Mouse (Mus musculus): ENCODE data around the gene Pcdh15.
A peak's percentile ranks its signal among the peaks of the same experiment; 100 is the strongest.

Pcdh15 gene

DNA sequence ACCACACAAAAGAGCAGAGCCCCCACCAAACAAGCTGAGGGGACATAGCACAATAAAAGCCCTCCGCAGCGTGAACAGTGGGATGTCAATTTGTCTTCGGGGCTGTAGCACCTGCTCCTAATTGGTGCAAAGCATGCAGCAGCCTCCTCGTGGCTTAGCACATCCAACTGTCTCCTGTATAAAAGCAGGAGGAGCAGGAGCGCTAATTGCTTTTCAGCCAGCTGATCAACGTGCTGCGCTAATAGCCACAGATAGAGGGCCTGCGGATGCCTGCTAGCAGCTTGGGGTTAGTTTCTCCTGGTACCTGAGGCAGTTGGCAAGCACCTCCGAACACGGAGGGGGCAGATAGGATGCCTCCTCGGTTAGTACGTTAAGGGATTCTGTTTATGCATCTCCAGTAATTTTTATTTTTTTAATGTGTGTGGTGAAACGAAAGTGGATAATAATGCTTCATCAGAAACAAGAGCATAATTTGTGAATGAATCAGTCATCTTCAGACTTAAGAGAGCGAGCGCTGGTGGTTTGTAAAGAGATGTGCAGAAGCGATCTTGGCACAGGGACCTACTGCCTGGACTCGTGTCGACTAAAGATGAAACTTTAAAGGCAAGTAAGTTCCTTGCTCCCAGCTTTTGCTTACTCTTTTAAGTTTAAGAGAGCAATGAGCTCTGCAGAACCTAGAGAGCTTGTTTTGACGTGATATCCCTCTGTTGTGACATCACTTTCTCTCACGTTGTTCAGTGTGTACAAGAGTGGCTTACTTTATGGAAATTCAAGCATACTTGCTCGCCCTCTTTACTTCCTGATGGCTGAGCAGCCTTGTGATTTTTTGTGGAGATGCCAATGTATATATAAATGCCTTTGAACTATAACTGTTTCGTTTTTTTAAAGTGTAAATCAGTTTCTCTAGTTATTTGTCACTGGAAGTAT lies 722.8 kb downstream of the Pcdh15 start:
- DNase-seq = no peak

DNA sequence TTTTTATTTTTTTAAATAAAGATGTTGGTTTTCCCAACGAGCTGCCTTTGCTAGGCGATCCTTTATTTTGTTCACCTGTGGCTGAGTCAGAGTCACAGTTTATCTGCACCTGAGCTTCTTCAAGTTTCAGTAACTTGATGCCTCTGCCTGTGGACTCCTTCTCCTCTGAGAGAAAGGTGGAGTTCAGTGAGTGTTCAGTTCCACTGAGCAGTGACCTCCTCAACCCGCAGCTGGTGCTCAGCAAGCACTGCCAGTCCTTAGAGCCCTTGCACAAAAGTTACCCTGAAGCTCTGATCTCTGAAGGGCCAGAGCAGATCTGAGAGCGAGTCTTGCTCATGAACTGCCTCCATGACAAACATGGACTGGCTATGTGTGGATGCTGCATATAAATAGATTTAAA lies 724.1 kb downstream of the Pcdh15 start:
- no peak for DNase-seq

DNA sequence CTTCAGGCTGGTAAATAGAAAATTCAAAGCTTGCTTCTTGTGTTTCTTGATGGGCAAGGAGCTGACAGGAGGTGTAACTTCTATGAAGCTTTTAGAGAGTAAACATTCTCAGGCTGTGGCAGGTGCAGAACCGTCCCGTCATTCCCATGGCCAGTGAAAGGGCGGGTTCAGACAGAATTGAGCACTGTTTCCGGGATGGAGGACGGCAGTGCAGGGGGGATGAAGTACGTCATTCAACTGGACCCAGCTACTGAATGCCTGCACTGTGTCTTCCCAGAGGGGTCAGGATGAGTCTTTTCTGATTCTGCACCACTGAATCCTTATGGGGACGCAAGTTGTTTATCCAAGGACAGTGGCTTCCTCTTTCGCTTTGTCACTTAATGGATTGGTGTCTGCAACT lies 727.2 kb downstream of the Pcdh15 start:
- DNase-seq = no peak

- DNase-seq = no peak
Measured at GRCm38 (mm10) chr10:73828781-73829180, 729.6 kb downstream of the Pcdh15 start.

DNA sequence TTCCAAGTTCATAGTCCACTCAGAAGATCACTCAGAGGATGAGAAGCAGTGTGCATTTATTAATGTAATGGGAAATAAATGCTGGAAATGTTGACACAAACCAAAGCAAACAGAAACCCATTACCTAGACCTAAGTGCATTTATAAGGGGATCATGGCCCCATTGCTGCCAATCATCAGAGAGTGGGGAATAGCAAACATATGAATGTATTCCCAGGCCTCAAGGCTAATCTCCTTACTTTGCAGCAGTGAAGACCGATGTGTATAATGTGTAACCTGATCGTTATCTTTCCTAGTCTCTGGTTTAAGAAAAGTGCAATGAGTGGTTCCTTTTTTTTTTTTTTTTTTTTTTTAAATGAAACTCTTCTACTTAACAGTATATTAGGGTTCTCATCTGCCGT lies 745.9 kb downstream of the Pcdh15 start:
- DNase-seq = no peak

- no peak for DNase-seq
Measured at GRCm38 (mm10) chr10:73862181-73862580, 763.0 kb downstream of the Pcdh15 start.

DNA sequence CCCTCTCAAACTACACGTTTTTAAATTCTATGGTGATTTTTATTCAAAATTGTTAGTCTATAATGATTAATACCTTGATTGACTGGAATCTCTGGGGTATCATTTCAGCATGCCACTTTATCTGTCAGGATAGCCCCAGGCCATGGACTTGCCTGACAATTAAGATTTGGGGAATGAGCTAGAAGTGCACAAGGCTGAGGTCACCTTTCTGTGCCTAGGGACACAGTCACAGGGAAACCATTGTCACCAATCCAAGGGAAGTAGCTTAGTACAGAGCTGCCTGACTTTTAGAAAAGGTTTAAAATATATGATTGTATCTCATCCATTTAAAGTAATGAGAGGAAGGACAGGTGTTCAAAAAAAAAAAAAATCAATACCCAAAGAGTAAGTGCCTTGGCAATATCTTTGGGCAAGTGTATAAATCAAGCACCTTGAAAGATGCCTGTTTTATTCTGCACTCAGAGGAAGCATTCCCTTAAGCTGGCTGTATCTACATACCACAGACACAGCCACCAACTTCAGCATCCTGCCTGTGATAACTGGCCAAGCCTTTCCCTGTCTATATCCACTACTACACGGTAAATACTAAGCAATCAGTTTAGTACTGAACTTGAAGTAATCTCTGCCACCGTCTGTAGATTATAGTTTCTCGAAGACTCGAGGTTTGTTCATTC lies 779.0 kb downstream of the Pcdh15 start:
- no peak for DNase-seq

DNA sequence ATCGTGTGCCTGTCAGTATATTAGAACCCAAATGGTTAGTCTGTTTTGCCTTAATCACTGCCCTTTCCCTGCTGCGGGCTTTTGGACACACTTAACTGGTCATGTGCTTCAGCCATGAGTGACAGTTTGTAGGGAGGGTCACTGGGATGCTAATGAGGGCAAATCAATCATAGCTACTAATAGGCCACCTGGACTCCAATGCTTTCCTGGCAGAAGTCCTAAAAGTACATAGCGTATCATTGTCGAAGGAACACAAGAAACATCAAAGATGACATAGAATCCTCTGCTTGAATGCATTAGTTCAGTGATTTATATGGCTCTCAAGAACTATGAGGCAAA lies 779.6 kb downstream of the Pcdh15 start:
- DNase-seq = no peak

GRCm38 (mm10) chr10:73887771-73888170 lies 788.6 kb downstream of the Pcdh15 start:
- no peak for DNase-seq

GRCm38 (mm10) chr10:73892251-73892650 lies 793.1 kb downstream of the Pcdh15 start:
- DNase-seq = no peak

DNA sequence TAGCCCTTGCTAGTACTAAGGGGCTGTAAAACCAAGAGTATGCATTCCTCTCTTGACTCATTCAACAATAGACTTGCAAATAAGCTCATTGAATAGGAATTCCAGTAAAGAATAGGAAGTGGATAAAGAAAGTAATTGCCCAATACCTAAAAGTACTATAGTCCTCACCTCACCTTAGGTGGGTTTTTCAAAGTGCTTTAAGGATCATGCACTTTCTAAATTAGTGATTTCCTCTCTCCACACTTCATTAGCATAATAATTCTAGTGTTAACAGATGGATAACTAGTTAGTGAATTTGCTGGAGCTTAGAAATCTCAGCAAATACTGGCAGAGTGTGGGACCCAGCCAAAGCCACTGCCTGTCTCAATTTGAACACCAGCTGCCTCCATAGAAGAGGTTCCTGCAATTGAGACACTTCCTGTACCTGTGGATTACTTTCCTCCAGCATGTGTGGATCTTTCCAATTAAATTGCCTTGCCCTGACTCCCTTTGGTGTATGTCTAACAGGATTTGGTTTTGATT lies 797.0 kb downstream of the Pcdh15 start:
- DNase-seq = no peak

DNA sequence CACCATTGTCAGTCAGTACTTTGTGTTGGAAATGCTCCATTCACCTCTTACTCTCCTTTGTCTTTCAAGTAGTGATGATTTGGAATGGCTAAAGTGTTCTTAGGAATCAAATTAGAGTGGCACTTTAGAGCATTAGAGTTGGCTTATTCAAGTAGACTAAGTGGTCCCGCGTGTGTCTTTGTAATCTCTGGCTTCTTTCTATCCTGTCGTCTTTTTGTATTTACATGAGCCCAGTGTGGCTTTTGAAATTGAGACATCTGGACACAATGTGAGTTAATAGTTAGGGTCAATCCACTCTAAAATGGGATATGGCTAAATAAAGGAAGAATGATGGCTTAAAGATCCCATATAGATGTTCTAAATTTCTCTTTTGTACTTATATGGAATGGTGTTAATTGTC lies 800.0 kb downstream of the Pcdh15 start:
- no peak for DNase-seq

GRCm38 (mm10) chr10:73907626-73908025 lies 808.5 kb downstream of the Pcdh15 start:
- no peak for DNase-seq

DNA sequence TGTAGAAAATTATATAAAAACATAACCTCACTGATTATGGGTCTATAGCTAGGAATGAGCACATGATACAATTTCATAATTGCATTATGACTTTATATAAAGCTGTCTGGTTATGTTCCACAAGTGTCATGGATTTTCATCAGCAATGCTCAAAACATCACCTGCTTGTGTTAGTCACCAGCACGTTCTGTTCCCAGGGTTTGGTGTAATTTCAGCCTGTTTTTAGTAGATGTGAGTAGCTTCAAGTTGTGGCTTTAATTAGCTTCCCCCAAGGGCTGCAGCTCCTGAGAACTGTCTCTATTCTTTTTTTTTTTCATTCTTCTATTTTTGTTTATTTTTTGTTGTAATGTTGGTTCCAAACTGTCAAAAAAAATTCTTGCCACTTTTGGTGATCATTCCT lies 809.4 kb downstream of the Pcdh15 start:
- no peak for DNase-seq

DNA sequence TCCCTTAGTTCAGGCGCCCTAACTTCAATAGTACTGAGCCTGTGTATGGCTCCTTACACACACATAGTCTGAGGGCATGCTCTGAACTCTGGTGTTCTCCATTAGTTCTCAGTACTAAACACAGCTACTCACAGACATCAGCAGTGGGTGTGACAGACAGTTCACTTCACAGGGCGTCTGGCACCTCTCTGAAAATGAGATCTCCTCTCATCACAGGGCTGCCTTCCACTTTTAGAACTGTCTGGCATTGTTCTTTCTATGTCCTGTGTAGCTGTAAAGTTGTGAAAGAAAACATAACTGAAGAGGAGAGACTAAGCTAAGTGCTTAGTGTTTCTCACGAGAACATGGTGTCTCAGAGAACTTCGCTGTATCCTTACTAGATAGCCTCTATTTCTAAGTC lies 816.0 kb downstream of the Pcdh15 start:
- no peak for DNase-seq

GRCm38 (mm10) chr10:73921579-73921978 lies 822.4 kb downstream of the Pcdh15 start:
- peak; percentile 0 to 38 for DNase-seq

DNA sequence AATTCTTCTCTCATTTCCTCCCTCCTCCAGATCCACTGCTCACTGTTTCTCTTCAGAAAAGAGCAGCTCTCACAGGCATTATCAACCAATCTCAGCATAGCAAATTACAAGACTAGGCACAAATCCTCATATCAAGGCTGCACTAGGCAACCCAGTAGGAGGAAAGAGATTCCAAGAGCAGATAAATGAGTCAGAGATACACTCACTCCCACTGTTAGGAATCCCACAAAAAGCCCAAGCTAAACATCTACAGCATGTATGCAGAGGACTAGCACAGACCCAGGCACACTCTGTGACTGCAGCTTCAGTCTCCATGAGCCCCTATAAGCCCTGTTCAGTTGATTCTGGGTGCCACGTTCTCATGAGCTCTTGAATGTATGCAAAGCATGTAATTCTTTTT lies 829.5 kb downstream of the Pcdh15 start:
- DNase-seq = no peak

DNA sequence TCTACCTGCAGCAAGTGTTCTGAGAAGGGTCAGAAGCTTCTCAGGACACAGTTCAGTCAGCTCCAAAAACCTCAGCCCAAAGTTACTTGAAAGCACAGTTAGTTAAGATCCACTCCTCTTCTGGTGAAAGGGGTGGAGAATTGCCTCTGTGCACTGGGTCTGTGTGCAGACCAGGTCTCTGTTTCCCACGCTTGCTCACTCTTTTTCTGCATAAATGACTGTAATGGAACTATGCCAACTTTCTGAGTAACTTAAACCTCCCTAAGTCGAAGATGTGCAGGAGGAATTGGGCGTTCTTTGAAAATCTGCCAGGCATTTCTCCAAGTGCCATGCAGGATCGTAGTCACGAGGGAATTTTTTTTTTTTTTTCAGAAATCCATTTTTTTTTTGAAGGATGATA lies 830.6 kb downstream of the Pcdh15 start:
- DNase-seq = no peak

GRCm38 (mm10) chr10:73931185-73931584 lies 832.0 kb downstream of the Pcdh15 start:
- no peak for DNase-seq

DNA sequence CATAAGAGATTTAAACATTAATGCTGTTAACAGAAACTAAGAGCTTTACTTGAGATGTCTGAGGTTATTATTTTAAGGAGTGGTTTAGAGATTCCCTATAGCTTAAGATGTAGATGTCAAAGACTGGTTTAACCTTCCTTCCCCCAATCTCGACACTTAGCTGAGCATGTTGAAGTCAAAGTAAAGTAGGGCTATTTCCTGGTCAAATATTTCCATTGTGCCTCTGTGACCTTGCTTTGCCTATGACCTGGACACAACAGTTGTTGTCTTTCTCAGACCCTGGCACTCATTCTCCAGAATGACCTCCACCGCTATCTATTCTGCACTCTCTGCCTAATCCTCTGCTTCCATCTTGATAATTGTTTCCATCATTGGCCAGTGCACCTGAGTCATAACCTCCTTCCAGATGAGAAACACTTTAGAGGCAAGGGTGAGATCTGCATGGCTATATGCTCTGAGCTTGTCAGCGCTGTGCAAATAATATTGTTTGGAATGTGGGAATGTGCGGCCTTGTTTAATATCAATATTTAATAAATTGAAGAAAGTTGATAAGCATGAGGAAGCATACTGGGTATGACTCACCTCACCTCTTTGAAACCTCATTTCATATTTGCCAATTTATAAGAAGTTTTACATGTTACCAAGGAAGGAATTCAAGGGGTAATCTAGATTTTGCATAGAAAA lies 833.0 kb downstream of the Pcdh15 start:
- no peak for DNase-seq

DNA sequence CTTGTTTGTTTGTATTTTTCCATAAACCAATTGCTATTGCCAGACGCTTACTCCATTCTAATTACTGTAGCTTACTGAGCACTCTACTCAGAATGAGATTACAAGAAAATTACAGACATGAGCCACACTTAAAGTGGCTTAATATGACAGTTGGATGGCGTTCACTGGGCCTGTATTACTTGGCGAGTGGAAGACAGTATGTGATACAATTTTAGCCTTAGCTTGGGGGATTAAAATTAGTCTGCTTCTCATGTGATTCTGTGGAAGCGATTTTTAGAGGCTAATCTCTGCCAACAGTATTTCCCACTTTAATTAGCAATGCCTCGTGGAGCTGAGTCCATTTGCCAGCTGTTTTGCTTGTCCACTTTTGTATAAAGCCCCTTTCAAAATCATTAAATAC lies 837.0 kb downstream of the Pcdh15 start:
- DNase-seq = no peak

GRCm38 (mm10) chr10:73938989-73939388 lies 839.8 kb downstream of the Pcdh15 start:
- no peak for DNase-seq

DNA sequence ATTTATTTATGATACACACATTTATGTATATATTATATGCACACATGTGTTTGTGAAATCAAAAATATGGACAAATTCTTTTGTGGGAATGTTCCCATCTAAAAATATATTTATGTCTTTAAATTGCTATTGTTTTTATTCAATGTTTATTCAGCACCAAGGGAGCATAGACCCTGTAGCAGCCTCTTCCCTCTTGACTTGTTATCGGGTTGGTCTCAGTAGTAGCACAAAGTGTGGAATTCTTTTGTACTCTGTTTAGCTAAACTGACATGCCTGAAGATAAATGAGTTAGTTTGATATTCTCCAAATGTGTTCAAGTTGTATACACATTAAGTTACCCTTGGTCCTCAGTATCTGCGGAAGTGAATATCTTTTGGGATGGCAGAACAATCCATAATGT lies 848.7 kb downstream of the Pcdh15 start:
- no peak for DNase-seq

GRCm38 (mm10) chr10:73953362-73953761 lies 854.2 kb downstream of the Pcdh15 start:
- DNase-seq = no peak
